Mouse (Mus musculus): ENCODE measurements at regions not wholly inside any gene's neighbourhood (a gene's known extent, or its start where the extent isn't known, plus 50 kb on each side); places are given as distances from the start of the nearest gene placed in this dataset.

GRCm38 (mm10) chr9:117926700-117927465, 113.4 kb upstream of the Azi2 start:
- H3K36me3 ChIP-seq (ENCODE audit: control insufficient read depth, insufficient read depth, low read length): no peaks in the 10 kb centered on the region
- H3K27me3 ChIP-seq (replicated peaks; ENCODE audit: control insufficient read depth, insufficient read depth, low read length): no peaks in the 10 kb centered on the region
- H3K4me1 ChIP-seq (ENCODE audit: control insufficient read depth, insufficient read depth, low read length): no peaks in the 10 kb centered on the region
- H3K27ac ChIP-seq (ENCODE audit: insufficient read depth, low read depth, low read length): no peak overlapping the region
- no peak for DNase-seq
- TF ChIP-seq POLR2A (IDR thresholded peaks at IDR 0.05; ENCODE audit: low read depth, low read length) (no peak), CTCF (conservative IDR thresholded peaks at IDR 0.05; ENCODE audit: insufficient read depth, insufficient read length, low read depth, low read length) (no peak)
- H3K4me3 ChIP-seq (ENCODE audit: insufficient read depth, low read depth, low read length): no peak overlapping the region
- 56% methylated on average over 5 of the region's 5 CpGs for WGBS

- Histone ChIP-seq H3K4me1 (ENCODE audit: control insufficient read depth, insufficient read depth, low read length) (no peaks in the 10 kb centered on the region), H3K4me3 (ENCODE audit: insufficient read depth, low read depth, low read length) (no peak overlapping the region), H3K27ac (ENCODE audit: insufficient read depth, low read depth, low read length) (no peak overlapping the region), H3K27me3 (replicated peaks; ENCODE audit: control insufficient read depth, insufficient read depth, low read length) (no peaks in the 10 kb centered on the region; the same call in 1 of the 2 replicates), H3K36me3 (ENCODE audit: control insufficient read depth, insufficient read depth, low read length) (no peaks in the 10 kb centered on the region)
- 54% methylated on average over 4 of the region's 4 CpGs for whole genome bisulfite sequencing
- no peak for DNase-seq
- TF ChIP-seq POLR2A (IDR thresholded peaks at IDR 0.05; ENCODE audit: low read depth, low read length) (no peak), CTCF (conservative IDR thresholded peaks at IDR 0.05; ENCODE audit: insufficient read depth, insufficient read length, low read depth, low read length) (no peak)
Measured at GRCm38 (mm10) chr9:117922992-117923391, 117.3 kb upstream of the Azi2 start.

GRCm38 (mm10) chr9:117907895-117908424, 132.3 kb upstream of the Azi2 start:
- no peak overlapping the region for H3K27ac ChIP-seq (ENCODE audit: insufficient read depth, low read depth, low read length)
- H3K27me3 ChIP-seq (replicated peaks; ENCODE audit: control insufficient read depth, insufficient read depth, low read length): no peaks in the 10 kb centered on the region
- TF ChIP-seq CTCF (conservative IDR thresholded peaks at IDR 0.05; ENCODE audit: insufficient read depth, insufficient read length, low read depth, low read length): no peak
- no peak for TF ChIP-seq POLR2A (IDR thresholded peaks at IDR 0.05; ENCODE audit: low read depth, low read length)
- no peak for DNase-seq
- H3K4me3 ChIP-seq (ENCODE audit: insufficient read depth, low read depth, low read length): no peak overlapping the region
- WGBS: 94% methylated on average over 10 of the region's 10 CpGs
- H3K4me1 ChIP-seq (ENCODE audit: control insufficient read depth, insufficient read depth, low read length): no peaks in the 10 kb centered on the region
- H3K36me3 ChIP-seq (ENCODE audit: control insufficient read depth, insufficient read depth, low read length): no peaks in the 10 kb centered on the region

GRCm38 (mm10) chr9:117905045-117905747, 135.1 kb upstream of the Azi2 start:
- no peaks in the 10 kb centered on the region for H3K36me3 ChIP-seq (ENCODE audit: control insufficient read depth, insufficient read depth, low read length)
- DNase-seq: peak; percentile 41
- H3K4me3 ChIP-seq (ENCODE audit: insufficient read depth, low read depth, low read length): no peak overlapping the region
- H3K4me1 ChIP-seq (ENCODE audit: control insufficient read depth, insufficient read depth, low read length): no peaks in the 10 kb centered on the region
- WGBS: 53% methylated on average over 10 of the region's 10 CpGs
- H3K27me3 ChIP-seq (replicated peaks; ENCODE audit: control insufficient read depth, insufficient read depth, low read length): no peaks in the 10 kb centered on the region
- no peak for TF ChIP-seq POLR2A (IDR thresholded peaks at IDR 0.05; ENCODE audit: low read depth, low read length)
- TF ChIP-seq CTCF (conservative IDR thresholded peaks at IDR 0.05; ENCODE audit: insufficient read depth, insufficient read length, low read depth, low read length): no peak
- no peak overlapping the region for H3K27ac ChIP-seq (ENCODE audit: insufficient read depth, low read depth, low read length)

GRCm38 (mm10) chr9:117904621-117905020, 135.7 kb upstream of the Azi2 start:
- Histone ChIP-seq H3K27me3 (replicated peaks; ENCODE audit: control insufficient read depth, insufficient read depth, low read length) (no peaks in the 10 kb centered on the region), H3K27ac (ENCODE audit: insufficient read depth, low read depth, low read length) (no peak overlapping the region), H3K4me1 (ENCODE audit: control insufficient read depth, insufficient read depth, low read length) (no peaks in the 10 kb centered on the region), H3K36me3 (ENCODE audit: control insufficient read depth, insufficient read depth, low read length) (no peaks in the 10 kb centered on the region), H3K4me3 (ENCODE audit: insufficient read depth, low read depth, low read length) (no peak overlapping the region)
- DNase-seq: no peak
- TF ChIP-seq POLR2A (IDR thresholded peaks at IDR 0.05; ENCODE audit: low read depth, low read length): no peak
- TF ChIP-seq CTCF (conservative IDR thresholded peaks at IDR 0.05; ENCODE audit: insufficient read depth, insufficient read length, low read depth, low read length): no peak
- 88% methylated on average over 8 of the region's 8 CpGs for WGBS

GRCm38 (mm10) chr9:117903025-117903424, 137.3 kb upstream of the Azi2 start:
- Histone ChIP-seq H3K27ac (ENCODE audit: insufficient read depth, low read depth, low read length) (no peak overlapping the region), H3K4me3 (ENCODE audit: insufficient read depth, low read depth, low read length) (no peak overlapping the region), H3K27me3 (replicated peaks; ENCODE audit: control insufficient read depth, insufficient read depth, low read length) (no peaks in the 10 kb centered on the region), H3K36me3 (ENCODE audit: control insufficient read depth, insufficient read depth, low read length) (no peaks in the 10 kb centered on the region), H3K4me1 (ENCODE audit: control insufficient read depth, insufficient read depth, low read length) (no peaks in the 10 kb centered on the region)
- DNase-seq: peak; percentile 38
- TF ChIP-seq CTCF (conservative IDR thresholded peaks at IDR 0.05; ENCODE audit: insufficient read depth, insufficient read length, low read depth, low read length) (peak; percentile 55), POLR2A (IDR thresholded peaks at IDR 0.05; ENCODE audit: low read depth, low read length) (no peak)
- WGBS: 46% methylated on average over 4 of the region's 4 CpGs
